Mouse (Mus musculus) T-helper 2 cell (primary cell): Measurements from ENCODE around the gene Gm21973.

Experiments
- in situ Hi-C: fragments of 300-600 bp; cut with MboI, MseI; formaldehyde crosslinking; loops from one replicate; pipeline ENCODE4 v1.15.1; 2025; ENCODE audit warnings: high pct_unique_total_duplicates

The Gm21973 gene

GRCm38 (mm10) chr15:10325080-10325479 is at the start of gene Gm21973:
Gene Gm21973 (plus strand): TSS chr15:10325380.
- in situ Hi-C loops, result loop anchor here (10.0 kb wide), 1 partner anchor 350 kb away; no protein-coding TSS in a partner anchor

- in situ Hi-C loops, result no loop called here
Observed at GRCm38 (mm10) chr15:10276386-10276785, 48.8 kb upstream of the Gm21973 start.

GRCm38 (mm10) chr15:10277461-10277860 is 47.7 kb upstream of the Gm21973 start:
- in situ Hi-C loops, result no loop called here

- in situ Hi-C loops, result no loop called here
Observed at GRCm38 (mm10) chr15:10281546-10281945, 43.6 kb upstream of the Gm21973 start.

- in situ Hi-C loops, result no loop called here
Observed at GRCm38 (mm10) chr15:10283661-10284060, 41.5 kb upstream of the Gm21973 start.

- in situ Hi-C loops, result no loop called here
Observed at GRCm38 (mm10) chr15:10296570-10296969, 28.6 kb upstream of the Gm21973 start.

GRCm38 (mm10) chr15:10298058-10298457 is 27.1 kb upstream of the Gm21973 start:
- in situ Hi-C loops, result no loop called here

- in situ Hi-C loops, result no loop called here
Observed at GRCm38 (mm10) chr15:10299467-10299866, 25.7 kb upstream of the Gm21973 start.

GRCm38 (mm10) chr15:10306461-10306860 is 18.7 kb upstream of the Gm21973 start:
- in situ Hi-C loops, result loop anchor here (25.0 kb wide), 1 partner anchor 694 kb away; no protein-coding TSS in a partner anchor

GRCm38 (mm10) chr15:10311826-10312225 is 13.4 kb upstream of the Gm21973 start:
- in situ Hi-C loops, result loop anchor here (5.0 to 25.0 kb wide), 2 partner anchors 700 to 865 kb away; no protein-coding TSS in a partner anchor

GRCm38 (mm10) chr15:10313522-10314455 is 11.4 kb upstream of the Gm21973 start:
- in situ Hi-C loops, result loop anchor here (5.0 to 25.0 kb wide), 2 partner anchors 701 to 866 kb away; no protein-coding TSS in a partner anchor

GRCm38 (mm10) chr15:10330626-10331025 is 5.4 kb downstream of the Gm21973 start:
- in situ Hi-C loops, result no loop called here

GRCm38 (mm10) chr15:10332566-10332965 is 7.4 kb downstream of the Gm21973 start:
- in situ Hi-C loops, result no loop called here

GRCm38 (mm10) chr15:10338606-10339005 is 13.4 kb downstream of the Gm21973 start:
- in situ Hi-C loops, result no loop called here

- in situ Hi-C loops, result no loop called here
Observed at GRCm38 (mm10) chr15:10347044-10347443, 21.9 kb downstream of the Gm21973 start.

- in situ Hi-C loops, result no loop called here
Observed at GRCm38 (mm10) chr15:10358039-10358948, 33.1 kb downstream of the Gm21973 start, which contains the start of gene Agxt2. Gene Agxt2 (plus strand): TSS chr15:10358532.

GRCm38 (mm10) chr15:10366331-10366730 is 41.2 kb downstream of the Gm21973 start:
- in situ Hi-C loops, result no loop called here

- in situ Hi-C loops, result no loop called here
Observed at GRCm38 (mm10) chr15:10375404-10375803, 50.2 kb downstream of the Gm21973 start.

GRCm38 (mm10) chr15:10378338-10378959 is 53.3 kb downstream of the Gm21973 start:
- in situ Hi-C loops, result no loop called here

GRCm38 (mm10) chr15:10379757-10380458 is 54.7 kb downstream of the Gm21973 start:
- in situ Hi-C loops, result no loop called here

GRCm38 (mm10) chr15:10387263-10387662 is 62.1 kb downstream of the Gm21973 start:
- in situ Hi-C loops, result no loop called here
